Mouse (Mus musculus): ENCODE results near the gene Wdr60. TPM values are rescaled to one million over a fixed set of nuclear protein-coding genes. Genes with fewer than 3 reads are reported as not detected.

The Wdr60 gene
- total and polyA plus RNA-seq, 3 experiments: 3.6 to 9.2 (median 6.7) TPM

GRCm38 (mm10) chr12:116265275-116265674 lies 2.5 kb upstream of the Wdr60 start:
- peaks cover 0 to 6% of the 10 kb centered on the region in 2 experiments; a peak in 2 of 4 replicates for H3K4me1 ChIP-seq (ENCODE audit: control insufficient read depth in 1 of 2, insufficient read depth in 2 of 2)
- no peak overlapping the region for H3K27ac ChIP-seq (ENCODE audit: insufficient read depth, low read depth)
- no peaks in the 10 kb centered on the region for H3K79me2 ChIP-seq (replicated peaks; ENCODE audit: control insufficient read depth, extremely low read depth, insufficient read depth, poor library complexity, severe bottlenecking)
- H3K4me2 ChIP-seq (ENCODE audit: insufficient read depth, low read depth, poor library complexity, severe bottlenecking): no peak overlapping the region
- DNase-seq (ENCODE audit: extremely low read depth): no peak
- H3K36me3 ChIP-seq (replicated peaks in 1 of 2; ENCODE audit: control insufficient read depth in 1 of 2, insufficient read depth in 1 of 2, low read length in 1 of 2): no peaks in the 10 kb centered on the region
- peaks cover 2% of the 10 kb centered on the region for H3K27me3 ChIP-seq (replicated peaks)
- H3K9ac ChIP-seq (ENCODE audit: insufficient read depth, low read depth): no peak overlapping the region
- TF ChIP-seq POLR2AphosphoS2 (IDR thresholded peaks at IDR 0.05; ENCODE audit: low read depth, low read length) (no peak), CHD2 (IDR thresholded peaks at IDR 0.05; ENCODE audit: low read length) (no peak), SIN3A (IDR thresholded peaks at IDR 0.05; ENCODE audit: low read length) (no peak), MEF2A (IDR thresholded peaks at IDR 0.05; ENCODE audit: borderline replicate concordance, low read depth, low read length) (no peak), RAD21 (IDR thresholded peaks at IDR 0.05; ENCODE audit: low read depth, low read length) (no peak), CTCF (conservative IDR thresholded peaks at IDR 0.05 in 1 of 2, IDR thresholded peaks at IDR 0.05 in 1 of 2; ENCODE audit: low read depth in 2 of 2, low read length in 2 of 2) (no peak), JUND (conservative IDR thresholded peaks at IDR 0.05; ENCODE audit: low read depth, low read length) (no peak), UBTF (IDR thresholded peaks at IDR 0.05; ENCODE audit: low read depth, low read length) (no peak), PAX5 (IDR thresholded peaks at IDR 0.05; ENCODE audit: low read length) (no peak), MAZ (IDR thresholded peaks at IDR 0.05; ENCODE audit: low read depth, low read length) (no peak), ZMIZ1 (IDR thresholded peaks at IDR 0.05; ENCODE audit: low read depth, low read length) (no peak)
- dilution Hi-C loops (cut with MboI; ENCODE audit: extremely low pct_ligation_motif_present, extremely low pct_unique_long_range_greater_than_20kb, low sequenced_read_pairs): no loop called here
- in situ Hi-C loops (cut with MboI; ENCODE audit: low pct_ligation_motif_present, low pct_unique_long_range_greater_than_20kb, low sequenced_read_pairs): loop anchor here (25.0 kb wide), 1 partner anchor 322 kb away; no protein-coding TSS in a partner anchor
- no peaks in the 10 kb centered on the region for H3K9me3 ChIP-seq (replicated peaks; ENCODE audit: low read length)
- no peak overlapping the region for H3K4me3 ChIP-seq (replicated peaks in 1 of 3; ENCODE audit: low read depth in 2 of 3, low read length in 2 of 3, poor library complexity in 1 of 3)

DNA sequence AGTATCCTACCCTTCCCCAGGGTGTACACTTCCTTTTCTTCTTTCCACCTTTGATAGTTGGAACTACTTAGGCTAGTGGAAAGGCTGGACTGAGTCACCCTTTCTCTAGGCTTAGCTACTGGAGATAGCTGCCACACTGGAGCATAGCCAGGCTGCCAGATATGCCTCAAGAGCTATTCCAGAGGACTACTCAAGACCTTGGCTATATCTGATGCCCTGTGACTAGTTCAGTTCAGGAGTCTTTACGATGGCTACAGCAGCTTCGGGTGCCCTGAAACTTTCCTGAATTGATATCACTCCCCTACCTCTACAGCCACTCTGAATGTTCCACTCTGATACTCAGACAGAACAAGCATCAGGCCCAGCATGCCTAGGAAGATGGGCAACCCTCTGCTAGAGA lies 1.9 kb upstream of the Wdr60 start:
- dilution Hi-C loops (cut with MboI; ENCODE audit: extremely low pct_ligation_motif_present, extremely low pct_unique_long_range_greater_than_20kb, low sequenced_read_pairs) (no loop called here), in situ Hi-C loops (cut with MboI; ENCODE audit: low pct_ligation_motif_present, low pct_unique_long_range_greater_than_20kb, low sequenced_read_pairs) (loop anchor here (25.0 kb wide), 1 partner anchor 323 kb away; no protein-coding TSS in a partner anchor)
- H3K79me2 ChIP-seq (replicated peaks; ENCODE audit: control insufficient read depth, extremely low read depth, insufficient read depth, poor library complexity, severe bottlenecking): no peaks in the 10 kb centered on the region
- TF ChIP-seq CTCF (conservative IDR thresholded peaks at IDR 0.05 in 1 of 2, IDR thresholded peaks at IDR 0.05 in 1 of 2; ENCODE audit: low read depth in 2 of 2, low read length in 2 of 2): no peak
- no peak for TF ChIP-seq MAFK (IDR thresholded peaks at IDR 0.05; ENCODE audit: insufficient replicate concordance, low read length)
- no peak for TF ChIP-seq ZKSCAN1 (IDR thresholded peaks at IDR 0.05; ENCODE audit: borderline replicate concordance, low read depth, low read length)
- TF ChIP-seq CHD1 (IDR thresholded peaks at IDR 0.05; ENCODE audit: low read depth, low read length): no peak
- no peak for TF ChIP-seq IRF4 (IDR thresholded peaks at IDR 0.05; ENCODE audit: low read depth, low read length)
- TF ChIP-seq POLR2AphosphoS2 (IDR thresholded peaks at IDR 0.05; ENCODE audit: low read depth, low read length): no peak
- no peak for TF ChIP-seq HCFC1 (IDR thresholded peaks at IDR 0.05; ENCODE audit: low read depth, low read length)
- no peak for TF ChIP-seq PAX5 (IDR thresholded peaks at IDR 0.05; ENCODE audit: low read length)
- no peak for TF ChIP-seq GABPA (IDR thresholded peaks at IDR 0.05; ENCODE audit: insufficient replicate concordance, low read depth, low read length)
- H3K9me3 ChIP-seq (replicated peaks; ENCODE audit: low read length): no peaks in the 10 kb centered on the region
- DNase-seq (ENCODE audit: extremely low read depth): no peak
- peaks cover 0 to 6% of the 10 kb centered on the region in 2 experiments; a peak in 2 of 4 replicates for H3K4me1 ChIP-seq (ENCODE audit: control insufficient read depth in 1 of 2, insufficient read depth in 2 of 2)
- H3K4me2 ChIP-seq (ENCODE audit: insufficient read depth, low read depth, poor library complexity, severe bottlenecking): no peak overlapping the region
- H3K27me3 ChIP-seq (replicated peaks): peaks cover 2% of the 10 kb centered on the region
- no peak overlapping the region for H3K4me3 ChIP-seq (replicated peaks in 1 of 3; ENCODE audit: low read depth in 2 of 3, low read length in 2 of 3, poor library complexity in 1 of 3)
- no peaks in the 10 kb centered on the region for H3K36me3 ChIP-seq (replicated peaks in 1 of 2; ENCODE audit: control insufficient read depth in 1 of 2, insufficient read depth in 1 of 2, low read length in 1 of 2)
- H3K27ac ChIP-seq (ENCODE audit: insufficient read depth, low read depth): no peak overlapping the region
- H3K9ac ChIP-seq (ENCODE audit: insufficient read depth, low read depth): no peak overlapping the region

Measured in CH12.LX (cell line).